Mouse (Mus musculus): ENCODE results near the gene Vopp1.
"Not testable (repeated sequence)": the region's sequence is repeated elsewhere in the genome, so short reads cannot be mapped to it uniquely, and the experiment has no call there.

Vopp1 gene

DNA sequence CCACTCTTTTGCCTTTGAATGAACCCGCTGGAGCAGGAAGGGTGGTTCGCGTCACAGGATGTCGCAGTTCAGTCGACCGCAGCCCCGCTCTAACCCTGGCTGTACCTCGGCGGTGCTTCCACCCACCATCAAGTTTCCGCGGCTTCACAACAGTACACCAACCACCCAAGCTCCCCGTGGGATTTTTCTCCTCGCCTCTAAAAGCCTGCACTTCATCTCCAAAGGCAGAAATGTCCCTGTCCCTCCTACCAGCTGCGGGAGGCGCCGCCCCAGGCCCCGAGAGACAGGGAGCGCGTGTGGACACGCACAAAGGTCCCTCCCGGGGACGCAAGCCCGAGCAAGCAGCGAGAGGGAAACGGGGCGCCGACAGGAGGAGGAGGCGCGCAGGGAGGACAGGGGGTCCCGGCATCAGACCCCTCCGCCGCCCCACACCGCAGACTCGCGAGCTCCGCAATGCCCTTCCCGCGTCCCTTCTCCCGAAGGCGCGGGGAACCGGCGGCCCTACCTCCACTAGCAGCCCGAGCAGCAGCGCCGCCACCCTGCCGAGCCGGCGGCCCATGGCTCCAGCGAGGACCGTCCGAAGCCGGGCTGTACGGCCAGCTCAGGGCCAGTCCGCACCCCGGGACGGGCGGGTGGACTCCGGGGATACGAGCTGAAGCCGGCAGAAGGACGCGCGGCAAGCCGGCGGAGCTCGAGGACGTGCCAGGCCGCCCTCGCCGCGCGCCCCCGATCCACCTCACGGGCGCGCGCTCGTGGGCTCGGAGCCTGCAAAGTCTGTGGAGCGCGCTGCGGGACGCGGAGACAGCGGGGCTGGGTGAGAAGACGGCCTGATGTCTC lies at the start of gene Vopp1:
Gene Vopp1 (minus strand): TSS at position 738 of the 837 bp plus-strand sequence.
- DNase-seq (ENCODE audit: low spot score in 2 of 2), result peak; percentile 80 to 85

DNA sequence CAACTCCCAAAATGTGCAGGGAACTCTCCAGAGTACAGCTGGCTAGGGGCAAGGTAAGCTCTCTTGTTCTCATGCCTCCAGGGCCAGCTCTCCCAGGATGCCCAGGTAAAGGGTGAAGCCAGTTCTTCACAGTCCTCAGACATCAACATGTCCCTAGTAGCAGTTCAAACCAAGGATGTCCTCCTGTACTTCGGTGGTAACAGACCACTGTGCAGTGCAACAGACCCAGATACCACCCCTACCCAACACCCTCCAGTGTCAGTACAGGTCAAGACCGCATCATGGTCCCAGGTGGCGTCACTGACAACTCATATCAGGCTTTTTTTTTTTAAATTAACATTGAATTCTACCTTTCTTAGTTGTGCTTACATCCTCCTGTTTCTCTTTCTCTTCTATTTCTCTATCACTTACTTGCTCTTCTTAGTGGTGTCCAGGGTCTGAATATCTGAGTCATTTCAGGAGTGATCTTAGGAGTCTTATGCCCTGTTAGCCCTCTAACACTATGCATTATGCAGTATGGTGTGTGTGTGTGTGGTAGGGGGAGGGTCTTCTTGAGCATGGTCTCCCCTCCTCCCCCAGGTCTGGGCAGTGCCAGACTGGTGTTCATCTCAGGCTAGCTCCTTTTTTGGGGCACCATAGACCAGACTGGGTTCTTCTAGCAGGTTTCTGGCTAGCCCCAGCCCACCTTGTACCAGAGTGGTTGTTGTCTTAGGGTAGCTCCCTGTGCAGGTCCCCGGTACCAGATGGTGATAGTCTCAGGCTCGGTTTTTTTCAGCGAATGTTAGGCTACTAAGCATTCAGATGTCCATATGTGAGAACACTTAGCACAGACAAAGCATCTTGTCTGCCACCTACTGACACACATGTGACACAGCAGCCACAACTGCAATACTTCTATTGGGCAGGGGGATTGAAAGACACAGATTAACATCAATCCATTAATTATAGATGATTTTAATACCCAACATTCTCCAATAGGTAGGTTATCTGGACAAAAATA lies 34.4 kb upstream of the Vopp1 start:
- peak; percentile 50 to 56 for DNase-seq (ENCODE audit: low spot score in 2 of 2)

DNA sequence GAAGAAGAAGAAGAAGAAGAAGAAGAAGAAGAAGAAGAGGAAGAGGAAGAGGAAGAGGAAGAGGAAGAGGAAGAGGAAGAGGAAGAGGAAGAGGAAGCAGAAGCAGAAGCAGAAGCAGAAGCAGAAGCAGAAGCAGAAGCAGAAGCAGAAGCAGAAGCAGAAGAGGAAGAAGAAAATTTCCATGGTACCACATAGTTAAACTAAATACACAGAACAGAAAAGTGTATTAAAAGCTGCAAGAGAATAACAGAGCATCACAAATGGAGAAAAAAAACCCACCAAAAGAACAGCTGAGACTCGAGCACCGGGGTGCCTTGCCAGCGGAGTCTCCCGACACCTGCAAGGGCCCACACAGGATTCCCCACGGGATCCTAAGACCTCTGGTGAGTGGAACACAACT lies 26.2 kb upstream of the Vopp1 start:
- not testable (repeated sequence) for DNase-seq (ENCODE audit: low spot score in 2 of 2)

DNA sequence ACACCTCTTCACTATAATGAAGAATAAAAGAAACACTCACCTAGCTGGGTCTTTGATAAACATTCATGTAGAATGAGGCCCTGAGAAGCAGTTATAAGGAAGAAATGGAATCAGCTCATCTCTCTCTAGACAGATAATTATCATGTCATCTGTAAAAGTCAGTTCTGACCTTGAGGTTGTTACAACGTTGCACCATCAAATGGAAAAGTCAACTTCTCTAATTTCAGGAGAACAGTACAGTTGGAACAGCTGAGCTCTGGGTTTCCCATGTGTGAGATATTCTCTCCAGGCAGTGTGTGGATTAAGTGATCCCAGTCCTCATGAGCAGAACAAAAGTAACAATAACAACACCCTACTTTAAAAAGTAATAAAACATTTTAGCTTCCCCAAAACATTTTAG lies 25.3 kb upstream of the Vopp1 start, which contains the start of gene Vmn1r21:
Gene Vmn1r21 (minus strand): TSS at position 58 of the 400 bp plus-strand sequence.
- DNase-seq (ENCODE audit: low spot score in 2 of 2), result no peak

DNA sequence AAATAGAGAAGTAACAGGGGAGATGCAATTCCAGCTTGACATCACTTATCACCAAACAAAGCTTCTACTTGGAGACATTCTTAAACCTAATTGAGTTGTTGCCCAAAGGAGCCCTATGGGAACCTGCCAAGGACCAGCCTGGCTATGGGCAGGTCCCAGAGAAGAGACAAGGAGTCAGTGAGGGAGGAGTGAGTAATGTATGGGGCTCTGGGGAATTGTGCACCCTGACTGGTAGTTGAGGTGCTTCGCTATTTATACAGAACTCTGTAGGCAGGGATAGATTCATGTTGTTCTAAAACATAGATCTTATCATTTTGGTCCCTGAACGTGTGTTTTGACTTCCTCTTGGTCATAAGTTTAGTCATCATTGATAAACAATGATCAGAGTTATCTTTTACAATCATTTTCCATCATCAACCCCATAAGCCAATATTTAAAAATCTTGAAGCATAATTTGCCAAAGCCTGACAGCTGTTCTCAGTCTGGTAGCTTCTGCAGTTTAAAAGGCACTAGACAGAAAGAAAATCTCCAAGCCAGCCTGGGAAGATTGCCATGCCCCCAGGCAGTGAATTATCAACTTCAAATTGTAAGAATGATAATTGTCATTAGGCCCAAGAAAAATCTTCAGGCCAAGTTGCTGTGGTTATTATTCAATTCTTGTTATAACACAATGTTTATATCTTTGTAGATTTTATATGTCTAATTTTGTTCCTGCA lies 14.9 kb upstream of the Vopp1 start:
- peak; percentile 36 for DNase-seq (ENCODE audit: low spot score in 2 of 2)

DNA sequence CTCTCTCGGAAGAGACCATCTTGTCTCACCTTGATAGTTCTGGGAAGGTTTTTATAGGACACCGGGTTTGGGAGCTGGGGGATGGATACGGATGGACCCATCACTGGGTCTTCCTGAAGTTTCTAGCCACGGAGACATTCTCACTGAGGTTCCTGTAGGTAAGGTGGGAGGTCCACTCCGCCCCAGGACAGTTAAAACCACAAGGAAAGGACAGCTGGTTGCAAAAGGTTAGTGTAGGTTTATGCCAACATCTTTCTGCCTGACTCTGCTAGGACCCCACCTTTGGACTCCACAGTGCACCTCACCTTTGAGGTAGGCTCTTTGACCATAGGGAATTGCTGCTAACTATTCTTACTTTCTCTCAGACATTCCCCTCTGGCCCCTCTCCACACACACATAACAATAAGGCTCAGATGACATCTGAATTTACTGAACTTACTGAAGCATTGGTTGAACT lies 328 bp upstream of the Vopp1 start:
- DNase-seq (ENCODE audit: low spot score in 2 of 2), result no peak

DNA sequence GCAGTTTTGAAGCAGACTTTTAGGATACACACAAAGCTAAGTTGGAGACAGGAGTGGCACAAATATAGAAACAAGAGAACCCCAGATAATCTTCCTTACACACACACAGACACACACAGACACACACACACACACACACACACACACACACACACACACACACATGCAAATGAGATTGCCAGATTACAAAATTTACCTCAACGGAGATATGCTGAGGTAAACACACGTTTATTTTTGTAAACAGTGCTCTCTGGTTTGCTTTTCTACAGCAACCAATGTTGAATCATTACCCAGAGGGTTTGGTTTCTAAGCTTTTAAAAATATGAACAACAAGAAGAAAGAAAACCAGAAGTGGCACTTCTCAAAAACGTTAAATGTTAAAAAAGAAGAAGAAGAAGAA lies 1.5 kb downstream of the Vopp1 start:
- DNase-seq (ENCODE audit: low spot score in 2 of 2), result no peak

DNA sequence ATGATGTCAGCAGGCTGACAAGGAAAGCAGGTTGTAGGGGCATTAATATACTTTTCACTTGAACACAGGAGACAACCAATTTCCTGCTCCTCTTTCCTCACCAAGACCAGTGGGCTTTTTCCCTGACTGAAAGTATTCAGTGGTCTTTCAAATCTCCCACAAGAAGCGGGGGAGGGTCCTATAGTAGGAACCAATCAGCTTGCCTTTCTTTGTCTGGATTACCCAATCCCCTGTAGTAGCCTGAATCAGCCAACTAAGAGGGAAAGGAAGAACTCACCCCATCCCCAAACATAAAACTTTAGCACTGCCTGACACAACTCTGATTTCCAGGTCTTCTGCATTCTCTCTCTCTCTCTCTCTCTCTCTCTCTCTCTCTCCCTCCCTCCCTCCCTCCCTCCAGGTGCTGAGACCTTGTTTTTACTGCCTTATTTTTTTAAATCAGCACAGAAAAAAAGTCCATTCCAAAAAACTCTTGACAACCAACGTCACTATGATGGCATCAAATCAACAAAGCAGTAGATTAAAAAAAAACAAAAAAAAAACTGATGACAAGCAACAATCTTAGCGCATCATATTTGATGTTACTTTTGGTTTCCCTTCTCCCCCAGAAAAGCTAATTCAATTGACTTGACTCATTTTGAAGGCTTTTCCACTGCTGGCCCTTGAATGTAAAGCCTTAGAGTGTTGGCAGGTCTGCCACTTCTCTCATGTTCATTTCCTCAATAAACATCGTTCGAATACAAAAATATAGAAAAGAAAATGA lies 2.1 kb downstream of the Vopp1 start:
- DNase-seq (ENCODE audit: low spot score in 2 of 2), result no peak

DNA sequence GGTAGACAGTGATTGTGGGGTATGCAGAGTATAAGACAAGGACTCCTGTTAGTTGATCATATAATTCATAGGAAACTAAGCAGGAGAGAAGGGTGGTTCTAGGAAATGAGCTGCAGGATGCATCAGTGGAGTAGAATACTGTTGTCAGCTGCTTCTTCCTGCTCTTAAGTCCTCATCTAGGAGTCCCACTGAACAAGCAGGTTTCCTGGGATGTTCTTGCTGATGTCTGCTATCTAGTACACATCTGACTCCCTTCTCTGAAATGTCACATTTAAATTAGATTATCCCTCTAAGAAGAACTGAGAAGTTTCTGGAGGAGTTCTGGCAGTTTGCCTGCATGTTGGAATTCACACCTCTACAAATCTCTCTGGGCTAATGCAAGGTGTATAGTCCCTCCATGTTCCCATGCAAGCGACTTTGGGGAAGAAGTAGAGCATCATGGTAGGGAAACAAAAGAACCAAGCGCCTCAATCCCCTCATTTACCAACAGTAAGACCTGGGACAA lies 10.5 kb downstream of the Vopp1 start:
- peak in 1 of 2 experiments; percentile 37 for DNase-seq (ENCODE audit: low spot score in 2 of 2)

DNA sequence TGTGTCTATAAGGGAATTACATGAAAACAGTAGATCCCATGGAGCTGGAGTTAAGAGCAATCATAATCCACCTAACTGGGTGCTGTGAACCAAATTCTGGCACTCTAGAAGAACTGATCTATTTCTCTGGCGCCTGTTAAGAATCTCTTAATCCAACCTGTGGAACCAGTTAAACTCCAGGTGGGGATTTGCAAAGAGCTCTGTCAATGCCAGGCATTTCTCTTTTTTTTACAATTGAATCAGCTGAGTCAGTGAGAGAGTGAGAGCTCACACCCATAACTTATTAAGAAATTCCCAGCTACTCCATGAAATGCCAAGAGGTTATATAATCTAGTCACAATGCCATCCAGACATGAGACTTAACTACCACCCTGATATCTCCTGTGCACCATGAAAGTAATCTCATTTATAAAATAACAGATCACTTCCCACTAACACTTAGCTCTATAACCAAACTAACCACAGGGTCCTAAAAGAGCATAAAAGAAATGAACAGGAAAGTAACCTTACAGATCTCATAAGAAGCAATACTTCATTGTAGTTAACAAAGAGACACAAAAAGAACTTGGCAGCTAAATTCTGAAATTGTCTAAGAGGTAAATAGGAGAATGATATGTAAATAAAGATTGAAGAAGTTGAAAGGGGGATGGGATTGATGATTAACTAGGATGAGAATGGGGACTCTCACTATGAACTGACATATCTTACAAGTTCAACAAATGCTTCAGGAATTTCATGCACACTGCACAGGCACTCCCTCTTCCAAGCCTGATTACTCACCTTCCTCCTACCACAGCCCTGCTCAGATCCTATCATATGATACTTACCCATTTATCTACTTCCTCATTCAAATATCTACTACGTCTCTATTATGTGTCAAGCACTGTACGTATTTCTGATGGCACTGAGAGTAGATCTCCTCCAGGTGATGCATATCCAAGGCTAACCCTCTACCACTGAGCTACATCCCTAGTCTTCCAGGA lies 12.9 kb downstream of the Vopp1 start:
- no peak for DNase-seq (ENCODE audit: low spot score in 2 of 2)

DNA sequence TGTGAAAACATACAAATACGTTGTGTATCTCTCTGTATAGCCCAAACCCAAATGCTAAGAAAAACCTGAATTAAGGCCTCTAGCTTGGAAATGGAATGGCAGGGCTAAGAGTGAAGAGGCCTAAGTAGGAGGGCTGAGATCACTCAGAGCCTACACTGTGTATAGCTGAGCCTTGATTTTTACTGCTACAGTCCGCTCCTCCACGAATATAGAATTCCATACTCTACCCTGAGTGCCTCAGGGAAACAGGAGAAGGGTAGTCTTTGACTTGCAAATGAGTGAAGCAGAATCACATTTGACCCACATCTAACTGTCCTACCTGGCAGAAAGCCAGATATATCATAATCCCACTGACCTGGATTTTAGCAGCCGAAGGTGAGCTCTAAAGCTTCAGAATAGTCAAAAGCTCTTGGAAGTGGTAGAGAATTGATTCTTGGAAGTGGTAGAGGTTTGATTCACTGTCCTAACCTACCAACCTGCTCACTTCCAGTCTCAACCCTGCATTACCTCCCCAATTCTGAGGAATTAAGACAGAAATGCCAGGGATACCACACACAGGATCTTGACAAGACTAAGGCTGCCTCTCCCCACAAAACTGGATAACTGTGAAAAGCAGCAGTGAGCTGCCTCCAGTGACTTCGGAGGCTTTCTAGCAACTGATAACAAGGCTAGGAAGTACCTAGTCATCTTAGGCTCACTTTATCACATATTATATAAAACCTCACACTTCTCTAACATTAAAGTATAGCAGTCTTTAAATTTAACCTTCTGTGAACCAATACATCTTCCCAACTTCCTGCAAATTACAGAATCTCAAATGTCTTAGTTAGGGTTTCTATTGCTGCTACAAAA lies 19.5 kb downstream of the Vopp1 start:
- DNase-seq (ENCODE audit: low spot score in 2 of 2), result no peak

DNA sequence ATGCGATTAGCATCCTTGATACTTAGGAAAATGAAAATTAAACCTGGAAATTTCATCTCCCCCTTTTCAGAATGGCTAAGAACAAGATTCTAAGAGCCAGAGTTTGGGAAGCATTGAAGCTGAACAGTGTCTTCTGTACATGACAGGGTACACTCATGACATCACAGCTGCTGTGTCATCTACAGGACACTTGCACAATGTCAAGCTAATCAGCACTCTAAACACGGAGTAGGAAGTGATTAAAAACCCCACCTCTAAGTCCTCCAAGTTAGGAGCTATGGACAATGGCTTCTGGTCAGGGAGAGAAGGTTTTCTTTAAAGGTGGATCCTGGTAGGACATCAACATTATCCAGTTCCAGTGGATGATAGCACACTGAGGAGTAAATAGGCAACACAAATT lies 21.8 kb downstream of the Vopp1 start:
- DNase-seq (ENCODE audit: low spot score in 2 of 2), result no peak

DNA sequence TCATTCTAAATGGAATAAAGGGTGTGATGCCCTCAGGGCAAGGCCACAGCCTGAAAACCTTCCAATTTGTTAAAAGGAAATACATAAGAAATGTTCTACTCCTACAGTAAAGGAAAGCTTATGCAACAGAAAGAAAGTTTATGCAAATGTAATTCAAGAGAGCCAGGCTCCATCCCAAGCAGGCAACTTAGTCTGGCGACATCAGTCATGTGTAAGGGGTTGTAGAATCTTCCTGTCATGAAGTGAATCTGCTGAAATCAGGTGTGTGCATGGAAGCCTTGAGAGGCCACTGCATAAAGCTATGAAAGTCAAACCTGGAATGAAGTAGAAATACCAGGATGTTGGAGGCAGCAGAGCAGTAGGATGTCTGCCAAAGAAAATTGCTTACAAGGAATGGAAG lies 26.0 kb downstream of the Vopp1 start:
- DNase-seq (ENCODE audit: low spot score in 2 of 2), result peak in 1 of 2 experiments; percentile 37

DNA sequence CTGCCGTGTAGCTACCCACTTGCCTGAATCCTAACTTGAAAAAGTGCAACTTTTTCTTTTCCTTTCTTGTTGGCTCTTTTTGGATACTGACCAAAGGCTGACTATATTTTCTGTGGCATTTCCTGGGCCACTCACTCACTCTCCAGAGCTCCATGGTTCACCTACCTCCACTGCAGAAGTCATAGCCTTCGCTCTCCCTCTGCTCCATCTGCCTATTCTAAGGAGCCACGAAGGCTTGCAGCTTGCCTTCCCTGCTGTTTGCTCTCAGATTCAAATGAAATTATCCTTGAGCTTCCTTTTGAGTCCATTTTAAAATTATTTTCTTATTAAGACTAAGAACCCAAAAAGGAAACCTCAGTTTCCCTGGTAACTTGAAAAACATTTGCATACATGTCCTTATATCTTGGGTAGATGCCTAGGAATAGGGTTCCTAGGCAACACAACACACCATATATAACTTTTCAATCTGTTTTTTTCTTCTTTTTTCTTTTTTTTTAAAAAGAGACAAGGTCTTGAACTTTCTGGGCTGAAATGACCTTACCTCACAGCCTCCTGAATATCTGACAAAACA lies 28.0 kb downstream of the Vopp1 start:
- DNase-seq (ENCODE audit: low spot score in 2 of 2), result peak; percentile 32 to 40

DNA sequence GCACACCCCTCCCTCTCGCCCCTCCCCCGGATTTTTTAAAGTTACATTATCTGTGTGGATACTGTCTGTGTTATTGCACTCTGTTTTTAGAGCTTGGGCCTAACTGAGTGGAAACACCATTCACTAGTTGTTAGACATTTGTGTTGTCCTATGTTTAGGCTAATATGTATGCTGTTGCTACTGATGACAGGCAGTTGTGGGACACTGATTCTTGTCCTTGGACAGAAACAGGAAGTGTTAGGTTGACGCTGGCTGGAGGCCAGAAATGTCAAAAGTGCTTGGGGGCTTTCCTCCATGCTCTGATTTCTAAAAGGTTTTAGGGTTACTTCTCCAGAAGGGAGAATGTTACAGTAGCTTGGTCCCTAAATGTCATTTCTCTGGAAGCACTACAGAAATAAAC lies 29.1 kb downstream of the Vopp1 start:
- DNase-seq (ENCODE audit: low spot score in 2 of 2), result peak; percentile 33 to 42

DNA sequence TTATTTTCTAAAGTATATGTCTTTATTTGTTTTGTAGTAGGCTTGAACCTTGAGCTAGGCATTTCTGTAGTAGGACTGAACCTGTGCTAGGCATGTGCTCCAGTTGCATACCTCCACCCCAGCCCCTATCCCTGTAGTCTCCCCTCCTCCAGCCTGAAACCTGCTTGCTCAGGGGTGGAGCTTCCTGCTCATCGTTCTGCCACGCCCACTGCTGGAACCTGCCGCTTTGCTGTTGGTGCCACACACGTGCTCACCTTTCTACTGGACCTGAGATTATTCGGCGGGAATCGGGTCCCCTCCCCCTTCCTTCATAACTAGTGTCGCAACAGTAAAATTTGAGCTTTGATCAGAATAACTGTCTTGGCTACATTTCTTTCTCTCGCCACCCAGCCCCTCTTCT lies 32.1 kb downstream of the Vopp1 start:
- not testable (repeated sequence) for DNase-seq (ENCODE audit: low spot score in 2 of 2)

DNA sequence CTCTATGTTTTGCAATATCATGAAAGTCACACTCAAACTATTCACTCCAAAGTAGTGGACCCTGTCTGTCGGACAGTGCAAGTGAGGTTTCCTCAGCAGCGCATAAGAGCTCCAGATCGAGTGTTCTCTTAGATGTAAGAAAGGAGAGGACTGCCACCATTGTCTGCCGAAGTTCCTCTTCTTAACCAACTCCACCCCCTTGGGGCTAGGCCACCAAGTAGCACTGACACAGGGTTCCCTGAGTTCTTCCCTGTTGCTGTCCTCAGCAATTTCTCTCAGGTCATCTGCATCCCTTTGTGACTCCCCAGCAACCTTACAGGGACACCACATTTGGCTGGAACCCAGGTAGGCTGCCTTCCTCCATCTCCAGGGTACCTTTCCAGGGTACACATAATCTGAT lies 34.4 kb downstream of the Vopp1 start:
- DNase-seq (ENCODE audit: low spot score in 2 of 2), result no peak

DNA sequence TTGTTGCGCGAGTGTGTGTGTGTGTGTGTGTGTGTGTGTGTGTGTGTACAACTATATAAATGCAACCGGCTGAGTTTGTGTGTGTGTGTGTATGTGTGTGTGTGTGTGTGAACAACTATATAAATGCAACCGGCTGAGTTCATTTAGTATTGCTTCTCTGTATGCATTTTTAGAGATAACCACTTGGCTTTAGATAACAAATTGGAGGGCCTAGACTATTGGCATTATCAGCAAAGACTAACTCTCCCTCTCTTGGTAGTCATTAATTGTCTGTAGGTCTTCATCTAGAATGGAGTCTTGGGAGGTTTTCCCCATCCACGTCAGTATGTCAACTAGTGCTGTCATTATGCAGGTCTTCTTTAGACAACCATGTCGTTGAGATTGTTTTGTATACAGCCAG lies 37.6 kb downstream of the Vopp1 start:
- no peak for DNase-seq (ENCODE audit: low spot score in 2 of 2)

All from right cerebral cortex, postnatal 10 days (tissue).